Mouse (Mus musculus) kidney, postnatal 14 days (tissue): ENCODE measurements around the gene Kif18b.

Source experiments
- DNase-seq: peaks from one replicate; pipeline ENCODE4 v3.0.0; 2022; ENCODE audit warnings: mixed read lengths

The Kif18b gene

DNA sequence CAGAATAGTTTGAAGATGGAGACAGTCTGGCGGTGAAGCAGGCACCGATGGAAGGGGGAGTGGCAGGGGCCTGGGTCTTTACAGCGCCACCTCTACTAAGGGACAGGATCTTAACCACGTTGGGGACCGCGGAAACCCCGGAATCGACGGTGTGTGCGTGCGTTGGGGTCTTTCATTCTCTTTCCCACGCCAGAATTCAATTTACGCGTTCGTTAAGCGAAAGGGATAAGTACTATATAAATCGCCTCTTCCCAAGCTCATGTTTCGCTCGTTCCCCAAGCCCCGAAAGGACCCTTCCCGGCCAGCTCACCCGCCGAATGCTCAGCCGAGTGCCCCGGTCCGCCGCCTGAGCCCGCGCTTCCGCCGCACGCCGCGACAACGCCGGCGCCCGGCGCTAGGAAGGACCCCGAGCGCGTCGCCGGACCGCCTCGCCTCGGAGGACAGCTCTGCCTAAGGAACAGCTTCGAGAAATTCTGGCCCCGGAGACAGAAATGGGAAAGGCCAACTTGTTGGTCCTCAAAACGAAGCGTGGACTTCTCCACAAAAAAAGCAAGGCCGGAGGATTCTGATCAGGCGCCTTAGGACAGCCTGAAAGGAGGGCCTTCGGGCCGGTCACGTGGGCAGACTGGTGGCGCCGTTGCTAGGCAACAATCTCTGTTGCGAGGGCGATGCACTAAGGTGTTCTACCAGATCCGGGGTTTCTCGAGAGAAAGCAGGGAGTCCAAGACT lies 44.2 kb downstream of the Kif18b start, which contains the start of the genes Eftud2 and Ccdc103:
Eftud2 (minus strand) TSS at position 401 of the 729 bp plus-strand sequence.
Ccdc103 (plus strand) TSS at position 620 of the 729 bp plus-strand sequence.
- peak; percentile 94 for DNase-seq

- DNase-seq = no peak
Observed at GRCm38 (mm10) chr11:102879558-102879957, 45.4 kb downstream of the Kif18b start.

- DNase-seq = no peak
Observed at GRCm38 (mm10) chr11:102874801-102875334, 50.1 kb downstream of the Kif18b start.

DNA sequence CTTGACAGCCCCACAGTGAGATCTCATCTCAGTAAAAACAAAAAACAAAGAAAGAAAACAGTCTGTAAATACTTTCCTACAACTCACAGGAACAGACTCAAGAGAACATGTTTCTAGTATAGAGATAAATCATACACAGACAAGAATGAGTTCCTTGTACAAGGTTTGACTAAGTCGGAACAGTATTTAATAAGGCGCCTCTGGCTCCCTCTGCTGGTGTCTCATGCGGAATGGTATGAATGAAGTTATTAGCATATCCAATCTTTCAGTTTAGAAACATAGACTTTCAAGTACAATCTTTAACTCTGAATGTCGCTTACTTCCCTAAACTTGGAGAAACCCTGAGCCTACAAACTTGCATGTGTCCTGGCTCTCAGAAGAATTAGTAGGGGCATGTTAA lies 60.7 kb downstream of the Kif18b start:
- DNase-seq = peak; percentile 81

GRCm38 (mm10) chr11:102859933-102860332 lies 65.0 kb downstream of the Kif18b start:
- no peak for DNase-seq

- DNase-seq = no peak
Observed at GRCm38 (mm10) chr11:102858951-102859350, 66.0 kb downstream of the Kif18b start.

- no peak for DNase-seq
Observed at GRCm38 (mm10) chr11:102855941-102856340, 69.0 kb downstream of the Kif18b start.
